Mouse (Mus musculus) heart, postnatal 0 days (tissue): Measurements from ENCODE around the gene Rab13. TPM values are rescaled to one million over a fixed set of nuclear protein-coding genes. Genes with fewer than 3 reads are reported as not detected.

ENCODE experiments used
- ATAC-seq: fragments of 200-750 bp; cut with Nextera tagmentation; 2 replicates; pipeline ENCODE4 v1.8.0; 2017; ENCODE audit warnings: low read depth, moderate number of reproducible peaks, moderate library complexity; ENCODE audit not compliant: insufficient read depth
- DNase-seq: peaks from one replicate; pipeline ENCODE4 v3.0.0-alpha.2; 2016; ENCODE audit warnings: low spot score
- H3K27ac ChIP-seq: fragments of 300-500 bp; sonication (generic); 2 replicates; pipeline ENCODE4 v1.5.1; 2014; ENCODE audit warnings: low read depth, mild to moderate bottlenecking
- H3K27me3 ChIP-seq: fragments of 300-500 bp; sonication (generic); 2 replicates; pipeline ENCODE4 v1.6.1; 2014; ENCODE audit warnings: low read length, mixed read lengths; ENCODE audit not compliant: control insufficient read depth, insufficient read depth
- H3K36me3 ChIP-seq: fragments of 300-500 bp; sonication (generic); replicated peaks from 2 replicates; pipeline ENCODE4 v1.6.1; 2014; ENCODE audit warnings: low read length, mixed read lengths; ENCODE audit not compliant: control insufficient read depth, insufficient read depth
- H3K4me1 ChIP-seq: fragments of 300-500 bp; sonication (generic); 2 replicates; pipeline ENCODE4 v1.6.1; 2014; ENCODE audit warnings: antibody characterized with exemption; ENCODE audit not compliant: control insufficient read depth, insufficient read depth
- H3K4me2 ChIP-seq: fragments of 300-500 bp; sonication (generic); 2 replicates; pipeline ENCODE4 v1.6.1; 2014; ENCODE audit warnings: low read depth, mild to moderate bottlenecking, low read length, moderate library complexity
- H3K4me3 ChIP-seq: fragments of 300-500 bp; sonication (generic); 2 replicates; pipeline ENCODE4 v1.5.1; 2014; ENCODE audit warnings: low read depth, low read length
- H3K9ac ChIP-seq: fragments of 300-500 bp; sonication (generic); replicated peaks from 2 replicates; pipeline ENCODE4 v1.6.1; 2014; ENCODE audit warnings: low read depth, low read length, mixed read lengths
- H3K9me3 ChIP-seq: fragments of 300-500 bp; sonication (generic); replicated peaks from 2 replicates; pipeline ENCODE4 v1.6.1; 2016; ENCODE audit warnings: low read length; ENCODE audit not compliant: control insufficient read depth
- CTCF ChIP-seq: IDR thresholded peaks from 2 replicates; pipeline ENCODE4 v1.5.1; 2016; ENCODE audit warnings: antibody characterized with exemption, control low read depth, low read depth
- EP300 ChIP-seq: IDR thresholded peaks from 2 replicates; pipeline ENCODE4 v1.6.1; 2016; ENCODE audit warnings: antibody characterized with exemption, low read depth
- WGBS: fragments of 180-500 bp; shearing (Covaris S2); extraction: QIAGEN DNeasy Blood & Tissue Kit; methylation state at CpG from one replicate; pipeline ENCODE4 v1.1.7; 2014; 5-methylcytosine and 5-hydroxymethylcytosine counted together
- polyA plus RNA-seq: library from polyadenylated mRNA; unstranded; fragments of >200 nt; fragmentation: Nextera tagmentation; extraction: Ambion mirVana; gene quantifications from 2 replicates; pipeline ENCODE4 v1.2.1, GENCODE M21; 2015
- total RNA-seq: library from RNA; depleted of rRNA; stranded (reverse); fragments of >200 nt; gene quantifications from 2 replicates; pipeline ENCODE4 v1.2.3, GENCODE M21; 2014; ENCODE audit warnings: low replicate concordance

The Rab13 gene
- total and polyA plus RNA-seq, 2 experiments from 2014 or later = 13.7 to 18.2 TPM

DNA sequence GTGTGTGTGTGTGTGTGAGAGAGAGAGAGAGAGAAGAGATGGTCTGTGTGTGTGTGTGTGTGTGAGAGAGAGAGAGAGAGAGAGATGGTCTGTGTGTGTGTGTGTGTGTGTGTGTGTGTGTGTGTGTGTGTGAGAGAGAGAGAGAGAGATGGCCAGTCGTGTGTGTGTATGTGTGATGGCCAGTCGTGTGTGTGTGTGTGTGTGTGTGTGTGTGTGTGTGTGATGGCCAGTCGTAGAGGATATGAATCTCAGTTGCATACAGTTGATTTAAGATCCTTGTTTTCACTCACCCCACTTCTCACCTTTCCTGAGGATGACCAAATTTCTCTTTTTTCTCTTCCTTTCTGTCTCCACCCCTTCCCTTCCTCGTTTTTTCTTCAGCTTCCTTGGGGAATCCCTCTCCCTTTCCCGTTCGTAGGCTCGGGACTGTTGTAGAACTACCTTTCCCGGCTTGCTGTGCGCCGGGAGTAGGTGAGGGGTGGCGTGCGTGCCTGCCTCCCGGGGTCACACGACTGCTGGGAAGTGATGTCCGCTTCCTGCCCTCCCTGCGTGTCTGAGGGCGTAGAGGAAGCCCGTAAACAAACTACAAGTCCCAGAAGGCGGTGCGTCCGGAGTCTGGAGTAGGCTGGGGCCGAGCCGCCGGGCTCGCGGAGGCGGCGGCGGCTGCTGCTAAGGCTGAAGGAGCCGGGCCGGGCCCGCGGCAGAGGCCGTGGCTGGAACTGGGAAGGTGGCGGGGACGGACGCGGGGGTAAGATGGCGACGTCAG is 40.3 kb downstream of the Rab13 start, which contains the start of gene Crtc2:
Gene Crtc2, plus strand, starts transcription at position 511 of the 766 bp plus-strand sequence.
- 1% methylated on average over 38 of the region's 40 CpGs for WGBS
- peak within 1 kb of the TSS; percentile 77 for H3K4me2 ChIP-seq
- H3K9me3 ChIP-seq = no peaks in the 10 kb centered on the region
- H3K4me3 ChIP-seq = peak within 1 kb of the TSS; percentile 82
- no peaks in the 10 kb centered on the region for H3K27me3 ChIP-seq
- H3K9ac ChIP-seq = peak within 1 kb of the TSS; percentile 79
- H3K36me3 ChIP-seq = peaks cover 39% of the 10 kb centered on the region
- ATAC-seq (peak; percentile 97), DNase-seq (peak; percentile 99)
- TF ChIP-seq CTCF = no peak
- TF ChIP-seq EP300 = peak; percentile 40; the same call in 1 of the 2 replicates
- peaks cover 9% of the 10 kb centered on the region for H3K4me1 ChIP-seq
- peak within 1 kb of the TSS; percentile 88 for H3K27ac ChIP-seq

DNA sequence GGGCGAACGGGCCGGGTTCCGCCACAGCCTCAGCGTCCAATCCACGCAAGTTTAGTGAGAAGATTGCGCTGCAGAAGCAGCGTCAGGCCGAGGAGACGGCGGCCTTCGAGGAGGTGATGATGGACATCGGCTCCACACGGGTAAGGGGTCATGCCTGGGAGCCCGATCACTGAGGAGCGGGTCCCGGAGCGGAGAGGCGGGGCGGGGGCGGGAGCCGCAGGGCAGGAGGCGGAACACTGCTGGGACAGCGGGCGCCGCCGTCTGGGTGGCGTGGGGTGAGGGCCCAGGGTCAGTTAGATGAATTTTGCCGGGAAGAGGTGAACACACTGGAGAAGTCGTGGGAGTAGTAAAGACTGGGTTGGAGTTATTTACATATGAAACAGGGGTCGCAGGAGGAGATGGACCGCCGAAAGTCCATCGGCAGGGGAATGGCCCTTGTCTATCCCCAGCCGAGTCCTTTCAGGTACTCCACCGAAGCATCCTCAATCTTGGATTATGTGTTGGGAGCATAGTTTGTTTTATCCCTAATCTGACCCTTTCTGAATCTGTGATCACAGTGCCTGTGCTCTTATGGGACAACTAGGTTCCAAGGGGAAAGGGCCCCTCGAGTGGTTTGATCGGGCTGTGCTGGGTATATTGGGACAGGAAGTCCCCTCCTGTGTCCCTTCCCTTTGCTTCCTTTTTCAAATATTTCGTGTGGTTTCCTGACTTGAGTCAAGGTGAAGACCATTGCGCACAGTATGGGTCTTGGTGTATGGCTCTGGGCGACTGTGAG is 41.1 kb downstream of the Rab13 start:
- Histone ChIP-seq H3K4me1 (peaks cover 9% of the 10 kb centered on the region), H3K36me3 (peaks cover 43% of the 10 kb centered on the region), H3K9me3 (no peaks in the 10 kb centered on the region), H3K27me3 (no peaks in the 10 kb centered on the region), H3K27ac (peak overlapping the region; percentile 88), H3K4me3 (peak overlapping the region; percentile 82), H3K4me2 (peak overlapping the region; percentile 77), H3K9ac (peak overlapping the region; percentile 79)
- peak; percentile 16 for DNase-seq
- peak; percentile 58 for ATAC-seq
- WGBS = 1% methylated on average over 41 of the region's 41 CpGs
- TF ChIP-seq EP300 (no peak; the same call in 1 of the 2 replicates), CTCF (no peak)

DNA sequence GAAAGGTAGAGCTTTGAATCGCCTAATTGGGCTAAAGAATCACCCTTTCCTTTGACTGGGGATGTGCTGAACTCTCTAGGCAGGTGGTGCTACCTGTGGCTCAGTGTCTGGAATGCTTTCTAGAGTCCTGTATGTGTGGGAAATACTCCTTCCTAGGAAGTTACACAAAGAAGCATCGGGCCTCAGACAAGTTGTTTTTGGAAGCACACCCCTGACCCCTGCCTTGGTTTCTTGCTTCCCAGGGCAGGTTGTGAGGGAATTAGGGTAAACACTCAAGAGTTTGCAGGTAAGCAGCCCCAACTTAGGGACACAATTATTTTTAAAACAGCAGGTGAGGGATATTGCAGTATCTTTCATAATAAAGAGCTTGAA is 41.7 kb downstream of the Rab13 start:
- Histone ChIP-seq H3K27me3 (no peaks in the 10 kb centered on the region), H3K36me3 (peaks cover 47% of the 10 kb centered on the region), H3K9me3 (no peaks in the 10 kb centered on the region), H3K4me3 (peak overlapping the region; percentile 82), H3K27ac (no peak overlapping the region), H3K4me2 (peak overlapping the region; percentile 77), H3K4me1 (peaks cover 9% of the 10 kb centered on the region), H3K9ac (peak overlapping the region; percentile 79; the same call in 1 of the 2 replicates)
- ATAC-seq (no peak), DNase-seq (no peak)
- WGBS = 20% methylated on average over 2 of the region's 2 CpGs
- TF ChIP-seq CTCF = no peak
- TF ChIP-seq EP300 = no peak

DNA sequence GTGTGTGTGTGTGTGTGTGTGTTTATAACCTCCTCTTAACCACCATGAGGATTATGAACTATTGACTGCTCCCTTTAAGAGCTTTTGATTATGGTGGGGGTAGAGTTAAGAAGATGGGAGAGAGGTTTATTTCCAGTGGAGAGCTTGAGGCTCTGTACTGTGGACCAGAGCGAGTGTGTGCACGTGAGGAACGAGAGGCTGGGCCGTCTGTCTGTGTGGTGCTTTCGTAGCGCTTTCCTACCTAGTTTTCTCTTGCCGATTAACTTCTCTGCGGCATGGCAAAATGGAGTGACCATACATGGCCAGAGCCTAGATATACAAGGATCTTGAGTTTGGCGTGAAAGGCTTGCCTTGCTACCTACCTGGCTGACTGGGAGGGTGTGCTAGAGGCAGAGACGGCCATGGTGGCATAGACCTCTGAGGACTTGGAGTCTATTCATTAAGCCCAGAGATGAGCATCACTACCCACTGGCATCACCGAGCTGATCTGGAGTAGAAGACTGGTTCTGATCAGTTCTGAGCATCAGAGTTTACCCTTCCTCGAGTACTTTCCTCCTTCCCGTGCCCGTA is 42.4 kb downstream of the Rab13 start:
- 91% methylated on average over 14 of the region's 14 CpGs for WGBS
- H3K9ac ChIP-seq = no peak overlapping the region
- H3K4me3 ChIP-seq = no peak overlapping the region
- no peaks in the 10 kb centered on the region for H3K9me3 ChIP-seq
- H3K27ac ChIP-seq = no peak overlapping the region
- TF ChIP-seq CTCF (no peak), EP300 (no peak)
- no peak for DNase-seq
- no peak overlapping the region for H3K4me2 ChIP-seq
- ATAC-seq = no peak
- no peaks in the 10 kb centered on the region for H3K27me3 ChIP-seq
- peaks cover 9% of the 10 kb centered on the region for H3K4me1 ChIP-seq
- H3K36me3 ChIP-seq = peaks cover 48% of the 10 kb centered on the region

DNA sequence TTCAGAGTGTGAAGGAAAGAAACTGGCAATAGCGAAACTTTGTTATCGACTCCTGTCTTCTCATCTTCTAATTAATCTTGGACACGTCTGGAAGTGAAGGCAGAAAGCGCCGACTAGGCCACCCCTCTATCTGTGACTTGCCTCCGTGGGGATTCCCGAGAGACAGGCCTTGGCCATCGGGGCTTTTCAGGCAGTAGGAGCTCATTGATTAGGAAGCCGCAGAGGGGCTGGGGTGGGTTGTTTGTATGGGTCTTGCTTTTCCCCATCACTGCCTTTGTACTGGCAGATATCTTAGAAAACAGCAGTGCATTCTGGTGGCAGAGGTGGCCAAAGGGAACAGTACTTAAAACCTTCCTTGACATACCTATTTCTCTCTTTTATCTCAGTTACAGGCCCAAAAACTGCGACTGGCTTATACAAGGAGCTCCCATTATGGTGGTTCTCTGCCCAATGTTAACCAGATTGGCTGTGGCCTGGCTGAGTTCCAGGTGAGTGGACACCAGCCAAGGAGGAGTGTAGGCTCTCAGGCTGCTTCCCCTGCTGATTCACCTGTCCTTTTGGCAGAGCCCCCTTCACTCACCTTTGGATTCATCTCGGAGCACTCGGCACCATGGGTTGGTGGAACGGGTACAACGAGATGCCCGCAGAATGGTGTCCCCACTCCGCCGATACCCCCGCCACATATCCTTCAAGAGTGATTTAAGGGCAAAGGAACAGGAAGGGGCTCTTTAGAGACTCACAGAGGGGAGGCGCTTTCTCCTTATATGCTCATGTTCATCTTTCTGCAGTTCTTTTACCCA is 43.4 kb downstream of the Rab13 start:
- H3K9ac ChIP-seq = no peak overlapping the region
- DNase-seq (no peak), ATAC-seq (no peak)
- H3K27ac ChIP-seq = no peak overlapping the region
- H3K9me3 ChIP-seq = no peaks in the 10 kb centered on the region
- H3K4me1 ChIP-seq = peaks cover 9% of the 10 kb centered on the region
- H3K4me3 ChIP-seq = no peak overlapping the region
- H3K36me3 ChIP-seq = peaks cover 49% of the 10 kb centered on the region
- no peak for TF ChIP-seq CTCF
- no peak for TF ChIP-seq EP300
- WGBS = 87% methylated on average over 19 of the region's 19 CpGs
- no peaks in the 10 kb centered on the region for H3K27me3 ChIP-seq
- H3K4me2 ChIP-seq = no peak overlapping the region
